Mouse (Mus musculus): ENCODE results near the gene Foxi1.
"Not testable (repeated sequence)": the region's sequence is repeated elsewhere in the genome, so short reads cannot be mapped to it uniquely, and the experiment has no call there.

Foxi1 gene

DNA sequence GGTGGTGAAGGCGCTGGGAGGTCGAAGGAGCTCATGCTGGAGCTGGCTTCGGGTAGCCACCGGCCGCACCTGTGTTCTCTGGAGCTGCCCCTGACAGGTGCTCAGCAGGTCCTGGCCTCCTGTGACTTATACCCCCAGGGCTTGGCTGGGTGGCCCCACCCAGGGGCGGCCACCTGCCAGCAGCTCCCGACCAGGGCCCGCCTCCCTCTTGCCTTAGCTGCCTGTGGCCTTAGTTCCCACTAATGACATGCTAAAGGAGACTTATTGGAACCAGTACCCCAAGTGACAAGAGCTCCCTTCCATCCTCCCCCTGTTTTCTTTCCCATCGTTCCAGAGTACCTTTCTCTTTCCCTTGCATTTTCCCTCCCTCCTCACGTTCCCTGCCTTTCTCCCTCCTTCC, at the start of gene Foxi1:
Foxi1 (minus strand) TSS at position 101 of the 400 bp plus-strand sequence.
- no peak for DNase-seq (ENCODE audit: low spot score in 2 of 2)

DNA sequence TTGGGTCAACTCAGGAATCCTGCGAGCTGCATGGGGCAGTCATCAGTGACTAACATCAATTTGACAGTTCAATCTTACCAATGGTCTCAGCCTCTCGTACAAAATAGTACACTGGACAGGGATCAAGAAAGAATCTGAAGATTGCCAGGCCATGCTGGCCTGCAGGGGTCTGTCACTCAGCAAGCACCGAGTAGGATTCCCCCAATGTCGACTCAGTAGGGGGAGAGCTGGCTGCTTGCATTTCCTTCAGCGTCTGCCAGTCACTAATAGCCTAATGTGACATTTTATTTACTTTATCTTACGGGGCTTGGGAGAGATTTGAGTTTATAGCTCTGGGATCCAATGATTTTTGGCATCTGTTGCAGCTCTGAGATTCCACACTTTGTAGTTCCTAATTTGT, 35.1 kb upstream of the Foxi1 start:
- no peak for DNase-seq (ENCODE audit: low spot score in 2 of 2)

- DNase-seq (ENCODE audit: low spot score in 2 of 2), result no peak
Measured at GRCm38 (mm10) chr11:34240252-34240651, 32.4 kb upstream of the Foxi1 start.

DNA sequence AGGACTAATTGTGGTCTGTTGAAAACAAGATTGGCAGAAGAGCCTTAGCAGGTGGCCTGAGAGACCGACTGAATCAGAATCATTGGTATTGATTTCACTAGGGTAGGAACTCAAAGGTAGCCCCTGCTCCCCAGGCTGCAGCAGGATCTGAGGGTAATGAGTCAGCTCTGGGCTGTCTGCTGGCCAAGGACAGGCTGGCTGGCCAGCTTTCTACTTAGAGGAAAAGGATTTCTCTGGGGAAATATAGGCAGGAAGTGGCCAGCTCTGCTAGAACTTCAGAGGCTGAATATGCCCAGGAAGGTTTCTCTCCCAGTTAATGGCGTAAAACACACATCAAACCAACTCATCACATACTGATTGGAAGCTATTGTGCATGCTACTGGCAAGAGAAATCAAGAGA, 31.8 kb upstream of the Foxi1 start:
- no peak for DNase-seq (ENCODE audit: low spot score in 2 of 2)

- no peak for DNase-seq (ENCODE audit: low spot score in 2 of 2)
Measured at GRCm38 (mm10) chr11:34236885-34237284, 29.0 kb upstream of the Foxi1 start.

DNA sequence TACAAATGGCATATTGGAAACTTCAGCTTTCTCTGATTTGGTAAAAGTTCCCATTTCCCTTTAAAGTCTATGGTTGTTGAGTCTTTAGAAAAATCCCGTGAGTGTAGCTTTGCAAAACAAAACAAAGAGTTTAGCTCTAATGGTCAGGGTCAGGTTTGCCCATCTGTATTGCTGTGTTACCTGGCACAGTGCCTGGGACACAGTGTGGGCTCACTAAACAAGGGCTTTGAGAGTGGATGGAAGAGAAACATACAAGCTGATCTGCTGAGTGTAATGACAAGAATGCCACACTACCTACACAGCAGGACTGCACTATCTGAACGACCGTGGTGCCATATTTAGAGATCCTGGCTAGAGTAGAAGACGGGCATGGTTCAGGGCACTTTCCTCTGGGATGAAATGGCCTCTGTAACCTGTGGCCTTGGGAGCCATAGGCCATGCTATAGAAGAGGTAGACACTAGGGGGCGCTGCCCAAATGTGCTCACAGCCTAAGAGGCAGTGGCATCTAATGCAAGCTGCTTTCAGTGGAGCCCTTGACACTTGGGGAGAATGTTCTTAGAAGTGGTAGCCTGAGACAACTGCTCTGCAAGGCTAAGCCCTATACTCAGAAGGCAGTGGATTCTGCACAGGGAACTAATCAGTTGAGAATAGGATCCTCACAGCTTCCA, 28.3 kb upstream of the Foxi1 start:
- peak in 1 of 2 experiments; percentile 48 for DNase-seq (ENCODE audit: low spot score in 2 of 2)

DNA sequence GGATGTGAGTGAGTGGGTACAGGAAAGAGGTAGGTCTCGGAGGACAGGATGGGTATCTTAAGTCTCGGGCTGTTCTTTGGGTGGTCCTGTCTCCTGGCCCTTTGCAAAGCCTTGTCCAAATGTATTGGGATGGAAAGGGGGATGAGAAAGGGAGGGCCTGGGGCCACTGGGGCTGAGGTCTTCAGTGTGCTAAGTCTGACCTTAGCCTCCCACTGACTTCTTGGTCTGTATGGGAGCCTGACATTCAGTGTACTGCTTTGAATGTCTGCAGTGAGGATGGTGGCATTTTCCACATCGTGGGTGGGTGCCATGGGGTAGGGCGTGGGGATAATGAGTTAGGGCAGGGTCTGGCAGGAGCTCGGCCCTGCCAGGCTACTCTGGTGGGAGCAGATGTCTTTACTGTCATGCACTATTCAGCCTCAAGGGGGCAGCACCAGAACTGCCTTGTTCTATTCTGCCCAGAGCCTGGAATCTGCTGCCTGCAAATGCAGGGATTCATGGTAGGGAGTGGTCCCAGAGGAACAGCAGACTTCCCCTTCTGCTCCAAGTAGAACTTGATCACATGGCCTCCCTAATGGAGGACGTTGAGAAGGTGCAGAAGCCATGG, 21.0 kb upstream of the Foxi1 start:
- peak; percentile 72 to 82 for DNase-seq (ENCODE audit: low spot score in 2 of 2)

- DNase-seq (ENCODE audit: low spot score in 2 of 2), result no peak
Measured at GRCm38 (mm10) chr11:34227180-34227579, 19.3 kb upstream of the Foxi1 start.

GRCm38 (mm10) chr11:34220596-34220995, 12.7 kb upstream of the Foxi1 start:
- DNase-seq (ENCODE audit: low spot score in 2 of 2), result not testable (repeated sequence)

DNA sequence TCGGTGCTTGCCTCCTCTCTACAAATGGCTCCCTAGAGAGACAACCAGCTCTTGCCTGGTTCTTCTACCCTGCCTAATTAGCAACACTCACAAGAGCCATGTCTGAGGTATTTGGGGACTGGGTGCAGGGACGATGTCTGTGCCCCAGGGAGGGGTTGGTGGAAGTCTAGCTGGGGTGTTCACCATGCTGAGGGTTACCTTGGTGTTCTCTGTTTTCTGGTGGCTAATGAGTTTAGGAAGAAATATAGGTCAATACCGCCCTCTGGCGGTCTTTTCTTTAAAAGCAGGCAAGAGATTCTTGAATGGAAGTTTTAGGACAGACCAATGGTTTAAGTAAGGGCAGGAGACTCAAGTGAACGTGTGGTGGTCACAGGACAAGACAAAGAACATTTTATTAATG, 5.0 kb upstream of the Foxi1 start:
- peak; percentile 63 to 77 for DNase-seq (ENCODE audit: low spot score in 2 of 2)

DNA sequence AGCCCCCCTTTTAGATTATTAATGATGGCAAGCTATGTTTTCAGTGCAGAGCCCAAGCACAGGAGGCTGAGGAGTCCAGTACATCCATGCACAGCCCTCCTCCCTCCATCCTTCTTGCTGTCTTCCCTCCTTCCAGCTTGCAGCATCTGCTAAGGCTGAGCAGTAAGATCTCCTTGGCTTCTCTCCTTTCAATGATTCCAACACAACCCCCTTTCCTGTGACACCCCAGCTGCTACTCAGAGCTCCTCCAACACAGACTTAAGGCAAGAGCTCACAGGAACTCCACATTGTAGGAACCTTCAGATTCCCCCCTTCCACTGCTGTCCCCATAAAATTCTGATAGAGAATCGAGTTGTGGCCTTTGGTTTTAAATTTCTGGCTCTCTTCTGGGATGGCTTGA, 5.1 kb downstream of the Foxi1 start:
- DNase-seq (ENCODE audit: low spot score in 2 of 2), result no peak

DNA sequence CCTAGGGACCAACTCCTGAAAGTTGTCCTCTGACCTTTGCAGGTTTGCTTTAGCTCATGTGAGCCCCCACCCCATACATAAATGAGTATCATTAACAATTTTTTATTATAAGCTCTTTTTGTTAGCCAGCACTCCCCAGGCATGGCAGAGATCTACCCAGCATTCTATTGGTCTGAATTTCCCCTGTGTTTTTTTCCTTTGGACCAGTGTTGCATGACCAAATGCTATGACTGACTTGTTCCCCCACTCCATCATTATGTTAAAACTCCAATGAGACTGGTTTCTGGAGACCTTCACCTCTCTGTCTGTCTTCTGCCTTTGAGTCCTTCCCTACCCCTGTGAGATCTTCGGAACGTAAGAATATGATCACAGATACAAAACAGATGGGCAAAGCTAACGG, 12.7 kb downstream of the Foxi1 start:
- DNase-seq (ENCODE audit: low spot score in 2 of 2), result no peak

DNA sequence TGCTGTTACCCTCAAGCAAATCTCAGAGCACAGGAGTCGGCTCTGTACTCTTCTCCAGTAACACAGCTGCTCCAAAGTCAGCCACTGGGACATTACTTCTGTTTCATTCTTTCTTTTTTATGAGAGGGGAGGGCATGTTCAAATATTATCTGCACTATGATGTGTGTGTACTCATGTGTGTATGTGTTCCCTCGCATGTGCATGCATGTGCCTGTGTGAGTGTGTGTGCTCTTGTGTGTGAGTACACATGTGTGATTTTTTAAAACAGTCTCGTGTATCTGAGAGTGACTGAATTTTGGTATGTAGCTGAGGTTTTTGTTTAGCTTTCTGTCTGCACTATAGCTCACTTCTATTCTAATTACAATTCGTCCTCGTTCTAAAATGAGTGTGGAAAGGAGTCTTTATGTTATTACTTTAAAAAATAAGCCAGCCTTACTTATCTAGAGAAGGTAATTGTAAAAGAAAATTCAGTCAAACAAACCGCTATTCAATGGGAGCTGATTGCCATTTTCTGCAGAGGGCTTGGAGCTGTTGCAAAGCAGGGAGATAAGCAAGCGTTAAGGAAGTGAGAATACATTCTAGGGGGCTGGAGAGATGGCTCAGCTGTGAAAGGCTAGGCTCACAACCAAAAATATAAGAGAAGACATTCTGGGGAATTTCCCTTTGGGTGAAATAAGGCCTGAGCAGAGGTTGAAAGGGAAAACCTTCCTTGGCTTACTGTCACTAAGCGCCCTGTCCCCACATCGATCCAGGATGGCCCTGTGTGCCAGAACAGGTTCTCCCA, 13.5 kb downstream of the Foxi1 start:
- DNase-seq (ENCODE audit: low spot score in 2 of 2), result no peak

DNA sequence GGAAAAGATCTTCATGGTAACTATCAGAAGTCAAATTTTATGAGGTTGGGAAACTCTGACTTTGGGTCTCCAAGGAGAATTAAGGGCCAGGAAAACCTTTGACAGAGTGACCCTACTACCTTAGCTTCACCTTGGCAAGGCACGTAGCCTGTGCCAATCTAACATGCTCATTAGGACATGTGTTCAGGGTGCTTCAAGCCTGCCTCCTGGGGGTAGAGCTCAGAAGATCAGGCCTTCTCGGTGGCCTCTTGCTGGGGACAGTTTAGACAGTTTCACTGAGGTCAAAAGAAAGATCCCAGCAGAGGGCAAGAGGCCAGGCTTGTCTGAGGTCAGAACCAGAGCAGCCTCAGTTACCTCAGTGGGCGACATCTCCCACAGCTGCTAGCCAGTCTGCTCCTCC, 14.2 kb downstream of the Foxi1 start:
- DNase-seq (ENCODE audit: low spot score in 2 of 2), result no peak

- DNase-seq (ENCODE audit: low spot score in 2 of 2), result no peak
Measured at GRCm38 (mm10) chr11:34184266-34184665, 23.6 kb downstream of the Foxi1 start.

GRCm38 (mm10) chr11:34181214-34182117, 26.4 kb downstream of the Foxi1 start:
- DNase-seq (ENCODE audit: low spot score in 2 of 2), result peak in 1 of 2 experiments; percentile 60

DNA sequence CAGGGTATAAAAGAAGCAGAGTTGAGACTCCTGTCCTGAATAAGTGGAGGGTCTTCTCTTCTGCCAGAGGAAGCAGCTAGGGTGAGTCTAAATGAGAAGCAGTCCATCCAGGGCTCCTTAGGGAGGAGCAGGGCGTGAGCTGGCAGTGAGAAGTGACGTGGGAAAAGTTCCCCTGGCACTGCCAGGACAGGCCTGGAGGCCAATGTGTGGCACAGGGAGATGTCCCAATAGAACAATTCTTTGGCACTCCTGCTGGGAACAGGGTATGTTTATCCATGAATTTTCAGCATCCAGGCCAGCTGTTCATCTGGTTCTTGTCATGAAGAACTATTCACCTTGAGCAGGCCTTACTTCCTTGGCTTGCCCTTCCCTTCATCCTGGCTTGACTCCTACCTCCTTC, 29.1 kb downstream of the Foxi1 start:
- no peak for DNase-seq (ENCODE audit: low spot score in 2 of 2)

DNA sequence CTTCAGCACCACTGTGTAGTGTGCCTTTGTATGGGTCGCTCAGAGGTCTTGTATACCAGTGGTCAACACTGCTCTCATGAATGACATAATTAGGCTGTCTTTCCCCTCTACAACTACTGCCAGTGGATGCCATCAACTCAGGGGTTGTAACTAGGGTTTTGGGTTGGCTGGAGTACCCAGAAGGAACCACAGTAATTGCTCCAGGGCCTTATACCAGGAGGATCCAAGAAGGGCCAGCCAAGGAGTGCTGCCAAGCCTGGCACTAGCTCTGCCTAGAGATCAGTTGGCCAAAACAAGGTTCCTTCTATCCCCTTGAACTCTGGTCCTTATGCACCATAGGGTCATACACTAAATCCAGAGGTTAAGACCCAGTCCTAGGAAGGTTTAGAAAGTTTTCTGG, 31.5 kb downstream of the Foxi1 start:
- DNase-seq (ENCODE audit: low spot score in 2 of 2), result no peak

GRCm38 (mm10) chr11:34171221-34171620, 36.7 kb downstream of the Foxi1 start:
- DNase-seq (ENCODE audit: low spot score in 2 of 2), result no peak

GRCm38 (mm10) chr11:34169464-34169894, 38.4 kb downstream of the Foxi1 start:
- DNase-seq (ENCODE audit: low spot score in 2 of 2), result no peak

DNA sequence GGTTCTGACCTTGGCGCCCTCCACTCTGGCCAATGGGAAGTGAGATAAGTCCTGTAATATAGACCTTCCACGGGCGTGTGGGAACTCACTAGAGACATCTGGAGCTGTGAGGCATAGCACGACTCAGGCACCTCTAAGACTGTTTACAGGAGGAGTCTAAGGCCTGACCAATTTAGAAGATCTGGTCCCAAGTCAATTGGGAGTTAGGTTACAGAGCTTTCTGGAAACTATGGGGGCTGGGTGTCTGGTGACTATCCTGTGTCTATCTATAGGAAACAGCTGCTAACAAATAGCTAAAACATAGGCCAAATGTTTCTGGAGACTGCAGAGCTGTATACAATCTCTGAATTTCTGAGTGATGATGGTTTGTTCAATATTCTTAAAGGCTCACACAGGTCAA, 41.5 kb downstream of the Foxi1 start:
- DNase-seq (ENCODE audit: low spot score in 2 of 2), result no peak

DNA sequence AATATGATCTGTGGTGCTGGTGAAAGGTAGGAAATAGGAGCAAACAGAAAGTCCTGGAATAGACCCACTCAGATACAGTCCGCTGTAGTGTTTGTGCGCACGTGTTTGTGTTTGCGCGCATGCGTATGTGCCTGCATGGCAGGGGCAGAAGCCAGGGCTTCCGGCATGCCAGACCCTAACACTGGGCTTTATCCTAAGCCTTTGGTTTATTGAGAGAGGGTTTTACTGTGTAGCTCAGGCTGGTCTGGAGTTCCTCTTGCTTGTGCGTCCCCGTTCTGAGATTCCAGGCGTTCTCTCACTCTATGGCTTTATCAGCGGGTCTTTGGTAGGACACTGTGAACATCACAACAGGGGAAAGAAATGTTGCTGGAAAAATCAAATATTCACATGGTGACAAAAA, 42.6 kb downstream of the Foxi1 start:
- no peak for DNase-seq (ENCODE audit: low spot score in 2 of 2)
